Mouse (Mus musculus): ENCODE results near the gene Tbrg1. TPM values are rescaled to one million over a fixed set of nuclear protein-coding genes. Genes with fewer than 3 reads are reported as not detected.
A peak's percentile ranks its signal among the peaks of the same experiment; 100 is the strongest.

Tbrg1 gene
- polyA plus RNA-seq, 1 experiment: 52.0 TPM

- TF ChIP-seq CTCF (IDR thresholded peaks at IDR 0.05; ENCODE audit: borderline replicate concordance, extremely low read depth, insufficient read depth, insufficient read length) (no peak), POLR2A (IDR thresholded peaks at IDR 0.05; ENCODE audit: borderline replicate concordance, extremely low read depth, insufficient read depth, insufficient read length, poor library complexity, severe bottlenecking) (no peak)
- DNase-seq (ENCODE audit: low read depth): no peak
Observed at GRCm38 (mm10) chr9:37613911-37614280, 43.2 kb downstream of the Tbrg1 start.

- DNase-seq (ENCODE audit: low read depth): peak; percentile 97
- TF ChIP-seq POLR2A (IDR thresholded peaks at IDR 0.05; ENCODE audit: borderline replicate concordance, extremely low read depth, insufficient read depth, insufficient read length, poor library complexity, severe bottlenecking) (peak; percentile 22; the same call in 1 of the 2 replicates), CTCF (IDR thresholded peaks at IDR 0.05; ENCODE audit: borderline replicate concordance, extremely low read depth, insufficient read depth, insufficient read length) (no peak)
Observed at GRCm38 (mm10) chr9:37613182-37613910, 43.8 kb downstream of the Tbrg1 start, which contains the start of gene Spa17. Spa17 (minus strand) TSS chr9:37613722.

- DNase-seq (ENCODE audit: low read depth): no peak
- TF ChIP-seq CTCF (IDR thresholded peaks at IDR 0.05; ENCODE audit: borderline replicate concordance, extremely low read depth, insufficient read depth, insufficient read length) (no peak), POLR2A (IDR thresholded peaks at IDR 0.05; ENCODE audit: borderline replicate concordance, extremely low read depth, insufficient read depth, insufficient read length, poor library complexity, severe bottlenecking) (no peak)
Observed at GRCm38 (mm10) chr9:37609558-37609957, 47.6 kb downstream of the Tbrg1 start.

GRCm38 (mm10) chr9:37605089-37605488, 52.0 kb downstream of the Tbrg1 start:
- DNase-seq (ENCODE audit: low read depth): no peak
- TF ChIP-seq CTCF (IDR thresholded peaks at IDR 0.05; ENCODE audit: borderline replicate concordance, extremely low read depth, insufficient read depth, insufficient read length) (no peak), POLR2A (IDR thresholded peaks at IDR 0.05; ENCODE audit: borderline replicate concordance, extremely low read depth, insufficient read depth, insufficient read length, poor library complexity, severe bottlenecking) (no peak)

GRCm38 (mm10) chr9:37600538-37601205, 56.4 kb downstream of the Tbrg1 start:
- no peak for TF ChIP-seq POLR2A (IDR thresholded peaks at IDR 0.05; ENCODE audit: borderline replicate concordance, extremely low read depth, insufficient read depth, insufficient read length, poor library complexity, severe bottlenecking)
- no peak for TF ChIP-seq CTCF (IDR thresholded peaks at IDR 0.05; ENCODE audit: borderline replicate concordance, extremely low read depth, insufficient read depth, insufficient read length)
- no peak for DNase-seq (ENCODE audit: low read depth)

Other genes with a start within 250 kb of the Tbrg1 start
- gene Robo3, start 224.1 kb downstream of the Tbrg1 start, polyA plus RNA-seq (2012; rRNA removed): 33.5 and 41.6 TPM in 2 replicates
- gene Msantd2, start 168.0 kb downstream of the Tbrg1 start, polyA plus RNA-seq (2012; rRNA removed): 65.0 and 72.6 TPM in 2 replicates
- gene Esam, start 129.2 kb downstream of the Tbrg1 start, polyA plus RNA-seq (2012; rRNA removed): 32.6 and 34.7 TPM in 2 replicates
- gene Vsig2, start 118.1 kb downstream of the Tbrg1 start, polyA plus RNA-seq (2012; rRNA removed): 2.9 and 4.3 TPM in 2 replicates
- gene Nrgn, start 104.4 kb downstream of the Tbrg1 start, polyA plus RNA-seq (2012; rRNA removed): 9.2 and 12.3 TPM in 2 replicates
- 5.7 and 7.8 TPM in 2 replicates for gene Siae, start 101.6 kb downstream of the Tbrg1 start, polyA plus RNA-seq (2012; rRNA removed)
- gene Spa17, start 43.6 kb downstream of the Tbrg1 start, polyA plus RNA-seq (2012; rRNA removed): 4.4 and 4.8 TPM in 2 replicates
- 0.13 and 3.2 TPM in 2 replicates for gene Panx3, start 11.9 kb upstream of the Tbrg1 start, polyA plus RNA-seq (2012; rRNA removed)
- gene Olfr160, start 58.9 kb upstream of the Tbrg1 start, polyA plus RNA-seq (2012; rRNA removed): not detected in 2 replicates
- gene Olfr874, start 87.8 kb upstream of the Tbrg1 start, polyA plus RNA-seq (2012; rRNA removed): 0.10 TPM in 1 of 2 replicates, not detected in the other
- 0.03 TPM in 1 of 2 replicates, not detected in the other for gene Olfr875, start 114.5 kb upstream of the Tbrg1 start, polyA plus RNA-seq (2012; rRNA removed)
- not detected in 2 replicates for gene Olfr876, start 145.7 kb upstream of the Tbrg1 start, polyA plus RNA-seq (2012; rRNA removed)
- not detected in 2 replicates for gene Olfr877, start 197.0 kb upstream of the Tbrg1 start, polyA plus RNA-seq (2012; rRNA removed)
- not detected in 2 replicates for gene Olfr145, start 239.4 kb upstream of the Tbrg1 start, polyA plus RNA-seq (2012; rRNA removed)

Data from brain, embryonic 14.5 days (tissue).